Mouse (Mus musculus) heart, embryonic 15.5 days (tissue): Measurements from ENCODE around the gene Slc29a4. TPM values are rescaled to one million over a fixed set of nuclear protein-coding genes. Genes with fewer than 3 reads are reported as not detected.

Experiments used
- ATAC-seq: fragments of 200-750 bp; cut with Nextera tagmentation; replicated peaks from 2 replicates; pipeline ENCODE4 v1.8.0; 2017; ENCODE audit warnings: low read depth, moderate TSS enrichment; ENCODE audit not compliant: insufficient number of reproducible peaks, insufficient read depth, low FRiP score
- H3K27ac ChIP-seq: fragments of 300-500 bp; sonication (generic); 2 replicates; pipeline ENCODE4 v1.5.1; 2015; ENCODE audit warnings: mild to moderate bottlenecking, inconsistent platforms
- H3K27me3 ChIP-seq: fragments of 300-500 bp; sonication (generic); 2 replicates; pipeline ENCODE4 v1.6.1; 2015; ENCODE audit warnings: inconsistent platforms
- H3K36me3 ChIP-seq: fragments of 300-500 bp; sonication (generic); 2 replicates; pipeline ENCODE4 v1.6.1; 2015; ENCODE audit warnings: mild to moderate bottlenecking, inconsistent platforms
- H3K4me1 ChIP-seq: fragments of 300-500 bp; sonication (generic); replicated peaks from 2 replicates; pipeline ENCODE4 v1.6.1; 2015; ENCODE audit warnings: inconsistent platforms
- H3K4me2 ChIP-seq: fragments of 300-500 bp; sonication (generic); 2 replicates; pipeline ENCODE4 v1.6.1; 2015; ENCODE audit warnings: inconsistent platforms, mild to moderate bottlenecking, moderate library complexity
- H3K4me3 ChIP-seq: fragments of 300-500 bp; sonication (generic); 2 replicates; pipeline ENCODE4 v1.5.1; 2015; ENCODE audit warnings: mild to moderate bottlenecking, inconsistent platforms
- H3K9ac ChIP-seq: fragments of 300-500 bp; sonication (generic); 2 replicates; pipeline ENCODE4 v1.6.1; 2015; ENCODE audit warnings: mild to moderate bottlenecking, inconsistent platforms
- H3K9me3 ChIP-seq: fragments of 300-500 bp; sonication (generic); replicated peaks from 2 replicates; pipeline ENCODE4 v1.6.1; 2016; ENCODE audit warnings: inconsistent platforms
- WGBS: fragments of 180-500 bp; shearing (Covaris S2); methylation state at CpG from one replicate; pipeline ENCODE4 v1.1.7; 2015; ENCODE audit warnings: mixed read lengths; 5-methylcytosine and 5-hydroxymethylcytosine counted together
- polyA plus RNA-seq: library from polyadenylated mRNA; unstranded; fragments of >200 nt; fragmentation: Nextera tagmentation; extraction: Ambion mirVana; gene quantifications from 2 replicates; pipeline ENCODE4 v1.2.1, GENCODE M21; 2015

Slc29a4 gene
- polyA plus RNA-seq, 1 experiment from 2014 or later = 1.1 TPM

- no peaks in the 10 kb centered on the region for H3K36me3 ChIP-seq
- H3K4me1 ChIP-seq = peaks cover 3% of the 10 kb centered on the region
- no peak overlapping the region for H3K9ac ChIP-seq
- H3K27me3 ChIP-seq = peaks cover 7% of the 10 kb centered on the region; the same call in 1 of the 2 replicates
- H3K4me3 ChIP-seq = no peak overlapping the region
- no peak overlapping the region for H3K27ac ChIP-seq
- peak overlapping the region; percentile 49 for H3K4me2 ChIP-seq
- no peak for ATAC-seq
- H3K9me3 ChIP-seq = no peaks in the 10 kb centered on the region
- 19% methylated on average over 4 of the region's 4 CpGs for WGBS
These were observed 25.7 kb downstream of the Slc29a4 start for GRCm38 (mm10) chr5:142718037-142718436.

- peak overlapping the region; percentile 49 for H3K4me2 ChIP-seq
- H3K9ac ChIP-seq = no peak overlapping the region
- H3K4me3 ChIP-seq = no peak overlapping the region
These were observed 26.2 kb downstream of the Slc29a4 start for GRCm38 (mm10) chr5:142718486-142718885.

GRCm38 (mm10) chr5:142719897-142720296, 27.6 kb downstream of the Slc29a4 start:
- 79% methylated on average over 13 of the region's 13 CpGs for WGBS
- Histone ChIP-seq H3K9ac (no peak overlapping the region), H3K4me2 (no peak overlapping the region), H3K9me3 (no peaks in the 10 kb centered on the region), H3K27ac (no peak overlapping the region), H3K4me3 (no peak overlapping the region), H3K36me3 (no peaks in the 10 kb centered on the region), H3K27me3 (peaks cover 7% of the 10 kb centered on the region; the same call in 1 of the 2 replicates), H3K4me1 (peaks cover 6% of the 10 kb centered on the region)
- no peak for ATAC-seq

More at GRCm38 (mm10) chr5:142718486-142718885, 26.2 kb downstream of the Slc29a4 start:
- 43% methylated on average over 25 of the region's 25 CpGs for WGBS
- H3K9me3 ChIP-seq = no peaks in the 10 kb centered on the region
- H3K4me1 ChIP-seq = peaks cover 3% of the 10 kb centered on the region
- no peak overlapping the region for H3K27ac ChIP-seq
- H3K27me3 ChIP-seq = peaks cover 7% of the 10 kb centered on the region; the same call in 1 of the 2 replicates
- H3K36me3 ChIP-seq = no peaks in the 10 kb centered on the region
- 0 out of 2 replicates have a peak, but pooled peaks have one; percentile 19 for ATAC-seq

- H3K4me3 ChIP-seq = no peak overlapping the region
- peak; percentile 47 for ATAC-seq
These were observed 31.3 kb downstream of the Slc29a4 start for GRCm38 (mm10) chr5:142723520-142724133.

GRCm38 (mm10) chr5:142724265-142724664, 32.0 kb downstream of the Slc29a4 start:
- no peak overlapping the region for H3K9ac ChIP-seq
- WGBS = 89% methylated on average over 7 of the region's 7 CpGs
- H3K36me3 ChIP-seq = peaks cover 43% of the 10 kb centered on the region
- ATAC-seq = no peak
- H3K4me2 ChIP-seq = no peak overlapping the region
- H3K27ac ChIP-seq = no peak overlapping the region
- no peaks in the 10 kb centered on the region for H3K9me3 ChIP-seq
- H3K4me1 ChIP-seq = peaks cover 4% of the 10 kb centered on the region
- no peak overlapping the region for H3K4me3 ChIP-seq
- no peaks in the 10 kb centered on the region for H3K27me3 ChIP-seq

More at GRCm38 (mm10) chr5:142723520-142724133, 31.3 kb downstream of the Slc29a4 start:
- Histone ChIP-seq H3K27me3 (no peaks in the 10 kb centered on the region), H3K9ac (no peak overlapping the region), H3K36me3 (peaks cover 37% of the 10 kb centered on the region), H3K4me1 (peaks cover 4% of the 10 kb centered on the region), H3K4me2 (peak overlapping the region; percentile 46; the same call in 1 of the 2 replicates), H3K9me3 (no peaks in the 10 kb centered on the region), H3K27ac (no peak overlapping the region)
- WGBS = 11% methylated on average over 7 of the region's 7 CpGs

GRCm38 (mm10) chr5:142726748-142727147, 34.4 kb downstream of the Slc29a4 start:
- H3K4me2 ChIP-seq = no peak overlapping the region
- H3K27me3 ChIP-seq = no peaks in the 10 kb centered on the region
- WGBS = 86% methylated on average over 6 of the region's 6 CpGs
- no peak overlapping the region for H3K27ac ChIP-seq
- H3K9me3 ChIP-seq = no peaks in the 10 kb centered on the region
- ATAC-seq = no peak
- peaks cover 66% of the 10 kb centered on the region for H3K36me3 ChIP-seq
- no peak overlapping the region for H3K9ac ChIP-seq
- peaks cover 4% of the 10 kb centered on the region for H3K4me1 ChIP-seq
- no peak overlapping the region for H3K4me3 ChIP-seq

GRCm38 (mm10) chr5:142728301-142728700, 36.0 kb downstream of the Slc29a4 start:
- no peak overlapping the region for H3K4me3 ChIP-seq
- H3K9me3 ChIP-seq = no peaks in the 10 kb centered on the region
- peaks cover 81% of the 10 kb centered on the region for H3K36me3 ChIP-seq
- no peak overlapping the region for H3K9ac ChIP-seq
- no peak overlapping the region for H3K27ac ChIP-seq
- H3K27me3 ChIP-seq = no peaks in the 10 kb centered on the region
- 96% methylated on average over 16 of the region's 16 CpGs for WGBS
- peaks cover 4% of the 10 kb centered on the region for H3K4me1 ChIP-seq
- no peak overlapping the region for H3K4me2 ChIP-seq
- no peak for ATAC-seq

GRCm38 (mm10) chr5:142730295-142730694, 38.0 kb downstream of the Slc29a4 start:
- no peaks in the 10 kb centered on the region for H3K9me3 ChIP-seq
- no peaks in the 10 kb centered on the region for H3K27me3 ChIP-seq
- no peak overlapping the region for H3K4me3 ChIP-seq
- no peak for ATAC-seq
- WGBS = 87% methylated on average over 12 of the region's 12 CpGs
- H3K27ac ChIP-seq = no peak overlapping the region
- H3K4me1 ChIP-seq = no peaks in the 10 kb centered on the region
- H3K4me2 ChIP-seq = no peak overlapping the region
- H3K36me3 ChIP-seq = peaks cover 95% of the 10 kb centered on the region
- H3K9ac ChIP-seq = no peak overlapping the region

GRCm38 (mm10) chr5:142731916-142732315, 39.6 kb downstream of the Slc29a4 start:
- H3K27ac ChIP-seq = no peak overlapping the region
- H3K27me3 ChIP-seq = no peaks in the 10 kb centered on the region
- no peak for ATAC-seq
- WGBS = 88% methylated on average over 11 of the region's 11 CpGs
- H3K4me3 ChIP-seq = no peak overlapping the region
- peaks cover 93% of the 10 kb centered on the region for H3K36me3 ChIP-seq
- no peak overlapping the region for H3K9ac ChIP-seq
- no peaks in the 10 kb centered on the region for H3K4me1 ChIP-seq
- no peak overlapping the region for H3K4me2 ChIP-seq
- no peaks in the 10 kb centered on the region for H3K9me3 ChIP-seq

GRCm38 (mm10) chr5:142739941-142740340, 47.6 kb downstream of the Slc29a4 start:
- WGBS = 88% methylated on average over 8 of the region's 8 CpGs
- Histone ChIP-seq H3K4me1 (no peaks in the 10 kb centered on the region), H3K4me3 (no peak overlapping the region), H3K4me2 (no peak overlapping the region), H3K9ac (no peak overlapping the region), H3K27ac (no peak overlapping the region), H3K9me3 (no peaks in the 10 kb centered on the region), H3K27me3 (no peaks in the 10 kb centered on the region), H3K36me3 (peaks cover 78% of the 10 kb centered on the region)
- no peak for ATAC-seq

GRCm38 (mm10) chr5:142747026-142747629, 54.8 kb downstream of the Slc29a4 start:
- no peak for ATAC-seq
- Histone ChIP-seq H3K27ac (no peak overlapping the region), H3K9ac (no peak overlapping the region), H3K36me3 (peaks cover 72% of the 10 kb centered on the region), H3K27me3 (no peaks in the 10 kb centered on the region), H3K9me3 (no peaks in the 10 kb centered on the region), H3K4me2 (no peak overlapping the region), H3K4me1 (no peaks in the 10 kb centered on the region; the same call in 1 of the 2 replicates), H3K4me3 (no peak overlapping the region)
- WGBS = 70% methylated on average over 12 of the region's 12 CpGs
